Mouse (Mus musculus): ENCODE data around the gene Fam120b. TPM values are rescaled to one million over a fixed set of nuclear protein-coding genes. Genes with fewer than 3 reads are reported as not detected.
A peak's percentile ranks its signal among the peaks of the same experiment; 100 is the strongest.

Gene Fam120b
- polyA plus RNA-seq, 1 experiment from 2014 or later, result 35.7 TPM

DNA sequence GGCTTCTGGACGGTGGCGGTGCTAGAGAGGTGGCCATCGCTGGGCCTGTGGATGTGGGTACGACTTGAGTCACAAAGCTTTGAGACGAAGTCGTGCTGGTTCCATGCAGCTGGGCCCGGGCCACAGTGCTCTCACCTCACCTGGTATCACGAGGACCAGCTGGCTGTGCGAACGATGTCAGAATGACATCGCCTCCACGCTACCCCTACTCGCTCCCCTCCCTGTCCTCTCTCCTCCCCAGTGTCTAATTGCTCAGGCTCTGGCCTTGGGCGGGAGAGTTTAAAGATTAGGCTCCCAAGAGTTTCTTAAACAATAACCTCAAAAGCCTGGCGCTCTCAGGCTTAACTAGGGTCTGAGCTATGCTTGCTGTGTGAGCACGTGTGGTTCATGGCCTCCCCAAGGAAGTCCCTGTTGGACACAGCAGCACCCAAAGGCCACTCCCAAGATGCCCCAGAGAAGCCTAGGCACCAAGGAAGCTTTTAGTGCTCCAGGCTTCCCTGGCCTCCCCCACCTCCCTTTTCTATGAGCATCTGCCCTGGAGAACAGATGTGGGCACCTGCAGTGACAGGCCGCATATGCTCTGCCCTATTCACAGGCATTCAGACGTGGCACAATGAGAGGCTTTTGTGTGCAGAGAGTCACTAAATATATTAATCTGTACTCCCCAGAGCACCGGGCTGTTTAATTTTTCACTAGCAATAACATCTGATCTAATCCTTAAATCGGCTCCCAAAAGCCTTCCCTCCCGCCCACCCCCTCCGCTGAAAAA, 14.7 kb upstream of the Fam120b start:
- 5% methylated on average over 22 of the region's 22 CpGs for WGBS
- Histone ChIP-seq H3K4me3 (peak overlapping the region; percentile 47), H3K9me3 (no peaks in the 10 kb centered on the region), H3K4me1 (peaks cover 27% of the 10 kb centered on the region), H3K27ac (no peak overlapping the region), H3K4me2 (replicated peaks) (peak overlapping the region; percentile 87), H3K36me3 (no peaks in the 10 kb centered on the region), H3K27me3 (peaks cover 67% of the 10 kb centered on the region), H3K9ac (peak overlapping the region; percentile 47; the same call in 1 of the 2 replicates)
- ATAC-seq (ENCODE audit: insufficient number of reproducible peaks, insufficient read depth, low FRiP score, low TSS enrichment), result no peak

DNA sequence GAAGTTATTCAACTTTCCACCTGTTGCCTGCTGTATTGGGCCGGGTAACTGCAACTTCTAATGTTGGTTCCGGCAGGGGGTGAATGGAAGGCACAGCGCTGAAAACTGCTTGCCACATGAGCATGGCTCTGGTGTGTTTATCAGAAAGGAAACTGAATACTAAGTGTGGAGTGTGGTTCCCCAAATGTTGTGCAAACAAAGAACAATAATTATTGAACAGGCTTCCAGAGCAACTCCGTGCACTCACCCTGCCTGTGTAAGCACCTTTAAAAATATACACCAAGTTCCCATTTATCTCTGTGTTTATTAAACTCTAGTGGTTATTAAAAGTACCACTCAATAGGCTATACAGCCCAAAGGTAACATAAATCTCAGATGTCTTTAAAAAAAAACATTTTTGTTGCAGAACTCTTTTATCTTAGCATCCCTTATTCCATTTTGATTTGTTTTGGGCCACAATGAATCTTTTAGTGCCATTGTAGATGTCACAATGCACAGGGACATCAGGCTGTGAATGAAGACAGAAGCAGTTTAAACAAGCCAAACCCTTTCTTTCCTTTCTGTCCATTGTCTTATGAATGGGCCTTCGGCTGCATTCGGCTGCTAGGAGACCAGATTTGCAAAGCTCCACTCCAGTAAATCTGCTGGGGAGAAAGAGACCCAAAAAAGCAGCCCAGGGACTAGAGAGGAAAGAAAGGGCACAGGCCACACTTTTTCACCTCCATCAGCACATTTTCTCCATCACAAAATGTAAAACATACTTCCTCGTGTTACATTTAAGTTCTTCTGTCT, 13.9 kb upstream of the Fam120b start:
- no peaks in the 10 kb centered on the region for H3K9me3 ChIP-seq
- H3K4me2 ChIP-seq (replicated peaks), result no peak overlapping the region
- H3K9ac ChIP-seq, result no peak overlapping the region
- no peak overlapping the region for H3K4me3 ChIP-seq
- WGBS, result 32% methylated on average over 7 of the region's 7 CpGs
- H3K27ac ChIP-seq, result no peak overlapping the region
- no peak for ATAC-seq (ENCODE audit: insufficient number of reproducible peaks, insufficient read depth, low FRiP score, low TSS enrichment)
- peaks cover 62% of the 10 kb centered on the region for H3K27me3 ChIP-seq
- H3K36me3 ChIP-seq, result no peaks in the 10 kb centered on the region
- peaks cover 22% of the 10 kb centered on the region for H3K4me1 ChIP-seq

DNA sequence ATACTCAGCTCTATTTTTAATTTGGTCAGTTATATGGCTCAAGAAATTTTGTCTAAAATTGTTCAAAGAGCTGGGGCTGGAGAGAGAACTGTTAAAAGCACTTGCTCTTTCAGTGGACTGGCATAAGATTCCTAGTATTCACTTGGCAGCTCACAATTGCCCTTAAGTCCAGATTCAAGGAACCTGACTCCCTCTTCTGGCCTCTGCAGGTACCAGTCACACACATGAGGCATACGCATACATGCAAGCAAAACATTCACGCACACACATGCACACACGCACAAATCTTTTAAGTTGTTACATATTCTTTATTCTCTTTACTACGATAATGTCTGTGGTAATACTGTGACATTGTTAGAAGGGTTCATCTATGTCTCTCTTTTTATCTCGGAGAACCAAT, 12.6 kb upstream of the Fam120b start:
- Histone ChIP-seq H3K4me1 (peaks cover 18% of the 10 kb centered on the region), H3K9me3 (no peaks in the 10 kb centered on the region), H3K9ac (no peak overlapping the region), H3K27ac (no peak overlapping the region), H3K36me3 (no peaks in the 10 kb centered on the region), H3K4me3 (no peak overlapping the region), H3K4me2 (replicated peaks) (no peak overlapping the region), H3K27me3 (peaks cover 51% of the 10 kb centered on the region)
- WGBS, result 92% methylated on average over 5 of the region's 5 CpGs
- ATAC-seq (ENCODE audit: insufficient number of reproducible peaks, insufficient read depth, low FRiP score, low TSS enrichment), result no peak

DNA sequence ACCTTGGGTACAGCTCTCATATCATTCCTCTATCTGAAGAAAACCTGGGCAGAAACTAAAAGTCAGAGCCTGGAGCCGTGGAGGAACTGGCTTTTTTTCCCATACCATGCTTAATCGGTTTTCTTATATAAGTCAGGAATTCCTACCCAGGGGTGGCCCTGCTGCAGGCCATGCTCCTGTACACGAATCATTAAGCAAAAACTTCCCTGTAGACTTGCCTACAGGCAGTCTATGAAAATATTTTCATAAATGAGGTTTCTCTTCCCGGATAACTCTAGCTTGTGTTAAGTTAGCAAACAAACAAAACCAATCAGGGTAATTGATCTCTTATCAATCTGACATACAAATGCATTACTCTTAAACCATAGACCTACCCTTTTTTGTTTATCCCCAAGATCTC, 7.1 kb upstream of the Fam120b start:
- Histone ChIP-seq H3K36me3 (no peaks in the 10 kb centered on the region), H3K27me3 (no peaks in the 10 kb centered on the region; the same call in 1 of the 2 replicates), H3K4me3 (no peak overlapping the region), H3K9ac (no peak overlapping the region), H3K9me3 (no peaks in the 10 kb centered on the region), H3K4me2 (replicated peaks) (no peak overlapping the region), H3K4me1 (no peaks in the 10 kb centered on the region), H3K27ac (no peak overlapping the region)
- 68% methylated on average over 4 of the region's 4 CpGs for WGBS
- ATAC-seq (ENCODE audit: insufficient number of reproducible peaks, insufficient read depth, low FRiP score, low TSS enrichment), result no peak

DNA sequence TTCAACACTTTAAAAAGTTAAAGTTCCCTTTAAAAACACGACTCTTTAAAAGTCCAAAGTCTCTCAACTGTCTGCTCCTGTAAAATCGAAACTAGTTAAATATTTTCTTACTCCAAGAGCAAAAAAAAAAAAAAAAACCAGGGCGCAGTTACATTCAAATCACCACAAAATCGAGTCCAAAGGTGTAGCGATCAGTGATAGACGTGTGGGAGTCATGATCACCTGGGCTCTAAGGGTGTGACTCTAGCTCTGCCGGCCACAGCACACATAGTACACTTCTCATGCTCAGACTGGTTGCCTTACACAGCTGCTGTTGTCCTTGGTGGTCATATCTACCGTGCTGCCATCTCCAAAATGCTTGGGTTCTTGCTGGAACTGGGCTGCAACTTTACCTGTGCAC, 6.6 kb upstream of the Fam120b start:
- 79% methylated on average over 8 of the region's 8 CpGs for WGBS
- Histone ChIP-seq H3K4me2 (replicated peaks) (no peak overlapping the region), H3K4me3 (no peak overlapping the region)

DNA sequence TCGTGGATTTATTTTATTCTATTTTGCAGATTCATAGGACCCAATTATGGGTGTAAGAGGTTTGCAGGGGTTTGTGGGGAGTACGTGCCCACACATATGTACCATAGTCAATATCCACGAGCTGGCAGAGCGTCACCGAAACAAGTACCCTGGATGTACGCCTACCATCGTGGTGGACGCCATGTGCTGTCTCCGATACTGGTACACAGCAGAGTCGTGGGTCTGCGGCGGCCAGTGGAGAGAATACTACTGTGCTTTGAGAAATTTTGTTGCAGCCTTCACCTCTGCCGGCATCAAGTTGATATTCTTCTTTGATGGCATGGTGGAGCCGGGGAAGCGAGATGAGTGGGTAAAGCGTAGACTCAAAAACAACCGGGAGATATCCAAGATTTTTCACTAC, 5.7 kb downstream of the Fam120b start:
- ATAC-seq (ENCODE audit: insufficient number of reproducible peaks, insufficient read depth, low FRiP score, low TSS enrichment), result no peak
- peaks cover 8% of the 10 kb centered on the region; the same call in 1 of the 2 replicates for H3K4me1 ChIP-seq
- no peak overlapping the region for H3K27ac ChIP-seq
- 98% methylated on average over 17 of the region's 17 CpGs for WGBS
- H3K27me3 ChIP-seq, result no peaks in the 10 kb centered on the region
- H3K9ac ChIP-seq, result no peak overlapping the region
- H3K4me3 ChIP-seq, result no peak overlapping the region
- H3K36me3 ChIP-seq, result peaks cover 35% of the 10 kb centered on the region
- no peak overlapping the region for H3K4me2 ChIP-seq (replicated peaks)
- no peaks in the 10 kb centered on the region for H3K9me3 ChIP-seq

More for the DNA sequence above, 6.6 kb upstream of the Fam120b start:
- Histone ChIP-seq H3K9me3 (no peaks in the 10 kb centered on the region), H3K27me3 (no peaks in the 10 kb centered on the region; the same call in 1 of the 2 replicates), H3K36me3 (no peaks in the 10 kb centered on the region), H3K27ac (no peak overlapping the region), H3K4me1 (no peaks in the 10 kb centered on the region), H3K9ac (no peak overlapping the region)
- ATAC-seq (ENCODE audit: insufficient number of reproducible peaks, insufficient read depth, low FRiP score, low TSS enrichment), result no peak

DNA sequence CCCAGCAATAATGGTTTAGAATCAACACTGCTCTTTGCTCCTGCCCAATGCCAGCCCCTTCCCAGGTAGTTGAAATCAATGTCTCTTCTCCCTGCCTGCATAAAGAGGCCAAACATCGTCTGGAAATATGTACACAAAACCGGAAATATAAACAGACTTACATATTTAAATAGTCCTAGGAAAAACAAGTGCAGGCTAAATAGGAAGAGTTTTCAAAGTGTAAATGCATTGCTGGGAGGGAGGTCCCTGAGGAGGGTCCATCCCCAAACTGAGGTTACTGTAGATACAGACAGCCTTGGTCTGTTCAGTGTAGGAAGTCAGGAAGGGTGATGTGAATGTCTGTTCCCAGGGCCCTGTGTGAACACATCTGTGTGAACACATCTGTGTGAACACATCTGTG, 10.6 kb downstream of the Fam120b start:
- Histone ChIP-seq H3K4me3 (no peak overlapping the region), H3K27ac (no peak overlapping the region), H3K36me3 (peaks cover 74% of the 10 kb centered on the region), H3K4me2 (replicated peaks) (no peak overlapping the region), H3K4me1 (no peaks in the 10 kb centered on the region), H3K27me3 (no peaks in the 10 kb centered on the region), H3K9me3 (no peaks in the 10 kb centered on the region), H3K9ac (no peak overlapping the region)
- ATAC-seq (ENCODE audit: insufficient number of reproducible peaks, insufficient read depth, low FRiP score, low TSS enrichment), result no peak
- 89% methylated on average over 2 of the region's 2 CpGs for WGBS

DNA sequence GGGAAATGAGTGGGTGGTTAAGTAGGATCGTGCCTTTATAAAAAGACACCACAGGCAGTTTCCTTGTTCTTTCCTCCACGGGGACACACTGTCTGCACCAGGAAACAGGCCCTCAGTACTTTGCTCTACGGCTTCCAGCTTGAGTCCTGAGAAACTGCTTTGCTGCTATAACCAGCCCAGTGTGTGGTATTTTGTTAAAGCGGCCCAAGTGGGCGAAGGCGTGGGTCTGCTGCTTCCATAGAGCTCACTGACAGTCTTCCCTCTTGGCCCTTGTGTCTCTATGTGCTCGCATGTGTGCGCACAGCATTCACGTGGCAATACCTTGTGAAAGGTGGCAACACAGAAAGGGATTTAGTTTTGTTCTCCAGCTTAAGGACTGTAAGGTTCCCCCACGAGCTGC, 13.3 kb downstream of the Fam120b start:
- Histone ChIP-seq H3K4me1 (no peaks in the 10 kb centered on the region), H3K9ac (no peak overlapping the region), H3K27ac (no peak overlapping the region), H3K4me2 (replicated peaks) (no peak overlapping the region), H3K27me3 (no peaks in the 10 kb centered on the region), H3K36me3 (peaks cover 71% of the 10 kb centered on the region), H3K4me3 (no peak overlapping the region), H3K9me3 (no peaks in the 10 kb centered on the region)
- WGBS, result 90% methylated on average over 10 of the region's 10 CpGs
- no peak for ATAC-seq (ENCODE audit: insufficient number of reproducible peaks, insufficient read depth, low FRiP score, low TSS enrichment)

DNA sequence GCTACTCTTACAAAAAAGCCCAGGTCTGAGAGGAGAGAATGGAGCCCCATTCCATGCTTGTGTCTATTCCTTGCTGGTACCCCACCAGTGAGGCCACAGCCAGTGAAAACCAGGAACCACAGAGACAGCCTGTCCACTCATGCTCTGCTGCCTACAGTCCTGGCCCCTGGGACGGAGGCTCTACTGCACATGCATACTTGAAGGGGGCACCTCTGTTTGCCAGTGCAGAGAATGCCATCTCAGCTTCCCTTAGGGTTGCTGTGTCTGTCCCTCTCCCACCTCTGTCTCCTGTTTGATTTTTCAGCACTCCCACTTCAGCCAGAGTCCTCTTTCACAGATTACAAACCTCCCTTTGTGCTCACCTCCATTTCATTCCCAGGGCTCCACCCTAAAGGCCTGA, 14.9 kb downstream of the Fam120b start:
- H3K9ac ChIP-seq, result no peak overlapping the region
- H3K27ac ChIP-seq, result no peak overlapping the region
- no peaks in the 10 kb centered on the region for H3K9me3 ChIP-seq
- H3K4me2 ChIP-seq (replicated peaks), result no peak overlapping the region
- no peak overlapping the region for H3K4me3 ChIP-seq
- no peaks in the 10 kb centered on the region for H3K27me3 ChIP-seq
- no peak for ATAC-seq (ENCODE audit: insufficient number of reproducible peaks, insufficient read depth, low FRiP score, low TSS enrichment)
- H3K36me3 ChIP-seq, result peaks cover 73% of the 10 kb centered on the region
- H3K4me1 ChIP-seq, result no peaks in the 10 kb centered on the region
- 85% methylated on average over 1 of the region's 1 CpGs for WGBS

DNA sequence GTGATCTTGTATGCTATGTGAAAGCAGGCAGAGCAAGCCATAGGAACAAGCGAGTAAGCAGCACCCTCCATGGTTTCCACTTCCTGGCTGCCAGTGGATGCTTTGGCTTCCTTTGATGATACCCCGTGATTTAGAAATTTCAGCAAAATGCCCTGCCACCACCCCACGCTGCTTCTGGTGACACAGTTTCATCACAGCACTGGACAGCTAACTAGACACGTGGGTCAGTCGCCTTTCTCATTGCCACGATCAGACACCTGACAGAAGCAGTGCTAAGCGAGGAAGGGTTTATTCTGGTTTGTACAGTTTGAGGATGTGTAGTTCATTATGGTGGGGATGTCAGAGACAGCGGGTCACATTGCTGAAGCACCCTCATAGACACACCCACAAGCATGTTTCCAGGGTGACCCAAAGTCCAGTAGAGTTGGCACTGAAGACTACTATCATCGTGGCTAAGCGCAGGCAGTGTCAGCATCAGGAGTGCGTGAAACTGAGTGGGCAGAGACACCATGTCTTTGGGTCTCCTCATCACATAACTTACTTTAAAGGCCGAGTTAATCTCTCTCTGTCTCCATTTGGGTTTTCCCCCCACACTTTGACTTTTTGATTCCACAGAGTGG, 20.7 kb downstream of the Fam120b start:
- Histone ChIP-seq H3K27ac (no peak overlapping the region), H3K9ac (no peak overlapping the region), H3K4me2 (replicated peaks) (no peak overlapping the region), H3K36me3 (peaks cover 81% of the 10 kb centered on the region), H3K4me1 (no peaks in the 10 kb centered on the region), H3K9me3 (no peaks in the 10 kb centered on the region), H3K27me3 (no peaks in the 10 kb centered on the region), H3K4me3 (no peak overlapping the region)
- 88% methylated on average over 12 of the region's 12 CpGs for WGBS
- ATAC-seq (ENCODE audit: insufficient number of reproducible peaks, insufficient read depth, low FRiP score, low TSS enrichment), result no peak

DNA sequence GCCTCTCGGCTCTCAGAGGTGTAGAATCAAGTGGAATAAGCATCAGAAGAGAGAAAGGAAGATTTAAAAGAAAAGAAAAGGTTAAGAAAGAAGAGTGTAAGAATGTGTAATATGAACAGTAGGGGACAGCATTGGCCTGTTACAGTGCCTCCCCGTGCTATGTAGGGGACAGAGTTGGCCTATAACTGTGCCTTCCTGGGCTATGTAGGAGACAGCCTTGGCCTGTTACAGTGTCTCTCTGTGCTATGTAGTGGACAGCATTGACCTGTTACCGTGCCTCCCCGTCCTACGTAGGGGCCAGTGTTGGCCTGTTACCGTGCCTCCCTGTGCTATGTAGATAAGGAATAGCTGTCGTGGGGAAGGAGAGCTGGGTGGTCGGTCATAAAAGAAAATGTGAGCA, 23.5 kb downstream of the Fam120b start:
- Histone ChIP-seq H3K36me3 (peaks cover 84% of the 10 kb centered on the region), H3K27me3 (no peaks in the 10 kb centered on the region), H3K27ac (no peak overlapping the region), H3K4me3 (no peak overlapping the region), H3K9me3 (no peaks in the 10 kb centered on the region), H3K4me1 (no peaks in the 10 kb centered on the region), H3K4me2 (replicated peaks) (no peak overlapping the region), H3K9ac (no peak overlapping the region)
- WGBS, result 89% methylated on average over 8 of the region's 8 CpGs
- no peak for ATAC-seq (ENCODE audit: insufficient number of reproducible peaks, insufficient read depth, low FRiP score, low TSS enrichment)
